Mouse (Mus musculus) liver, embryonic 14.5 days (tissue): ENCODE results near the gene Rabgap1l. TPM values are rescaled to one million over a fixed set of nuclear protein-coding genes. Genes with fewer than 3 reads are reported as not detected.

Experiments used
- ATAC-seq: fragments of 200-750 bp; cut with Nextera tagmentation; 2 replicates; pipeline ENCODE4 v1.8.0; 2017; ENCODE audit warnings: moderate number of reproducible peaks, mild to moderate bottlenecking, moderate library complexity; ENCODE audit not compliant: insufficient read depth
- DNase-seq, 3 experiments: peaks; one replicate each; pipeline ENCODE4 v3.0.0-alpha.2; 2012 to 2013; ENCODE audit warnings: low read depth in 3 of 3, low spot score in 3 of 3
- H3K27ac ChIP-seq: fragments of 300-500 bp; sonication (generic); 2 replicates; pipeline ENCODE4 v1.5.1; 2014; ENCODE audit warnings: moderate library complexity, mild to moderate bottlenecking, control low read depth, inconsistent platforms
- H3K27me3 ChIP-seq: fragments of 300-500 bp; sonication (generic); 2 replicates; pipeline ENCODE4 v1.6.1; 2014; ENCODE audit warnings: mild to moderate bottlenecking, low read length, moderate library complexity; ENCODE audit not compliant: control insufficient read depth, insufficient read depth
- H3K36me3 ChIP-seq: fragments of 300-500 bp; sonication (generic); replicated peaks from 2 replicates; pipeline ENCODE4 v1.6.1; 2014; ENCODE audit warnings: low read depth; ENCODE audit not compliant: control insufficient read depth, insufficient read depth
- H3K4me1 ChIP-seq, 2 experiments: fragments of 200-500 bp in 1 of 2; fragments of 300-500 bp in 1 of 2; sonication (generic) in 1 of 2; replicated peaks; 2 replicates each; pipeline ENCODE4 v1.6.1; 2012 to 2014; ENCODE audit warnings: antibody characterized with exemption in 1 of 2, inconsistent platforms in 1 of 2, low read length in 1 of 2; ENCODE audit not compliant: control insufficient read depth in 2 of 2, insufficient read depth in 2 of 2
- H3K4me2 ChIP-seq: fragments of 300-500 bp; sonication (generic); 2 replicates; pipeline ENCODE4 v1.6.1; 2014; ENCODE audit warnings: low read depth, mild to moderate bottlenecking, control low read depth, moderate library complexity
- H3K4me3 ChIP-seq, 2 experiments: fragments of 200-500 bp in 1 of 2; fragments of 300-500 bp in 1 of 2; sonication (generic) in 1 of 2; 2 replicates each; pipeline ENCODE4 v1.5.1; 2012 to 2014; ENCODE audit warnings: low read depth in 2 of 2, low read length in 2 of 2, mild to moderate bottlenecking in 2 of 2, control low read depth in 1 of 2, inconsistent platforms in 1 of 2, moderate library complexity in 1 of 2; ENCODE audit not compliant: insufficient read depth in 1 of 2
- H3K9ac ChIP-seq: fragments of 300-500 bp; sonication (generic); replicated peaks from 2 replicates; pipeline ENCODE4 v1.6.1; 2014; ENCODE audit warnings: mild to moderate bottlenecking, control low read depth, moderate library complexity
- H3K9me3 ChIP-seq: fragments of 300-500 bp; sonication (generic); 2 replicates; pipeline ENCODE4 v1.6.1; 2016; ENCODE audit warnings: low read length, mixed read lengths; ENCODE audit not compliant: control insufficient read depth
- CTCF ChIP-seq: IDR thresholded peaks from 2 replicates; pipeline ENCODE4 v1.5.1; 2016; ENCODE audit warnings: antibody characterized with exemption, low read depth, control low read depth
- EP300 ChIP-seq: IDR thresholded peaks from 2 replicates; pipeline ENCODE4 v1.6.1; 2016; ENCODE audit warnings: antibody characterized with exemption, low read depth
- WGBS: fragments of 180-500 bp; shearing (Covaris S2); extraction: QIAGEN DNeasy Blood & Tissue Kit; methylation state at CpG from one replicate; pipeline ENCODE4 v1.1.7; 2014; ENCODE audit not compliant: insufficient replicate concordance; 5-methylcytosine and 5-hydroxymethylcytosine counted together
- polyA plus RNA-seq, 2 experiments: library from polyadenylated mRNA; depleted of rRNA in 1 of 2; stranded (reverse) in 1 of 2; unstranded in 1 of 2; fragments of >200 nt; fragmentation: Nextera tagmentation in 1 of 2; extraction: Ambion mirVana in 1 of 2; gene quantifications; 2 replicates each; pipeline versions ENCODE4 v1.2.1 to v1.2.3; 2012 to 2014

The Rabgap1l gene
- polyA plus RNA-seq, 2 experiments: 18.7 to 27.5 TPM

DNA sequence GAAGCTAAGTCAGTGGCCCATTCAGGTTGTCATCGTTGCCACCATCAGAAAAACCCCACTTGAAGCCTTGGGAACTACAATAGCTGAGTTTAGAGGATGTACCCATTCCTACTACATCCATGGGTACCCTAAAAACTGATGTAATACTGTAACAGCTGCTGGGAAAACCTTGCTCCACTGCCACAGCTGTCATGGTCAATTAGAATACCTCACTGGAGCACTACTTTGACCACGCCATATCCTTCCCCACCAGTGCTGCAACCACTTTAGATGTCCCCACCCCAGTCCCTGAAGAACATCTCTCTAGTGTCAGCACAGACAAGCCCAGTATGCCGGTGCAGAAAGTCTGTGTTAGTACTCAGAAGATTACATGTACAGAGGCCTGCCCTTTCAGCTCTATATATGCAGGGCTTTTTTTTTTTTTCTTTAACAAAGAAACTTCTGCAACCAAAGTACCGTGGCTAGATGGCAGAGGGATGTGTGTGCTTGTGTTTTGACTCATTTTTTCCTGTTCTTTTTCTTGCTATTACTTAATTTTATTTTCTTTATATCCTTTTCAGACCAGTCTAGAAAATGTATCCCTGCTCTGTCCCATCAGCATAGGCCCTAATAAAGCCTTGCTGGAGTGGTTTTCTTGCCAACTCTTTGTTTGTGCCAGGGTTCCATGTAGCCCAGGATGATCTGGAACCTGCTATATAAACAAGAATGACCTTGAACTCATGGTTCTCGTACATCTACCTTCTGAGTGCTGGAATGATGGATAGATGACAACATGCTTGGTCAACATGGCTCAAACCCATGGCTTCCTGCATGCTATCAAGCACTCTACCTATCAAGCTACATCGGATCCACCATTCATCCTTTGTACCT is 100.6 kb downstream of the Rabgap1l start:
- DNase-seq: no peak
- Histone ChIP-seq H3K9me3 (no peaks in the 10 kb centered on the region), H3K27ac (no peak overlapping the region), H3K4me1 (no peaks in the 10 kb centered on the region), H3K4me2 (no peak overlapping the region), H3K27me3 (no peaks in the 10 kb centered on the region), H3K9ac (no peak overlapping the region), H3K36me3 (no peaks in the 10 kb centered on the region), H3K4me3 (no peak overlapping the region)
- ATAC-seq: no peak
- WGBS: 78% methylated on average over 6 of the region's 6 CpGs
- TF ChIP-seq CTCF: no peak

DNA sequence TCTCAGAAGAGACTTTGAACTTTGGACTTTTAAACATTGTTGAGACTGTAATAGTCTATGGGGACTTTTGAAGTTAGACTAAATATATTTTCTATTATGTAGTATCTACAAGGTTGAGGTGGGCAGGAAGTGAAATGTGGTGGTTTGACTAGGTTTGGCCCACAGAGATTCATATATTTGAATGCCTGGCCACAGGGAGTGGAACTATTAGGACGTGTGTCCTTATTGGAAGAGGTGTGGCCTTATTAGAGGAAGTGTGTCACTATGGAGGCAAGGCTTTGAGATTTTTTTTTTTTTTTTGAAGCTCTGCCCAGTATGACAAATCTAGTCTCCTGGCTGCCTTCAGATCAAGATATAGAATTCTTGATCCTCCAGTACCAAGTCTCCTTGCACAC is 101.8 kb downstream of the Rabgap1l start:
- H3K27ac ChIP-seq: no peak overlapping the region
- no peaks in the 10 kb centered on the region for H3K4me1 ChIP-seq
- H3K36me3 ChIP-seq: no peaks in the 10 kb centered on the region
- H3K9ac ChIP-seq: no peak overlapping the region
- 68% methylated on average over 1 of the region's 1 CpGs for WGBS
- no peak overlapping the region for H3K4me2 ChIP-seq
- ATAC-seq (no peak), DNase-seq (no peak)
- H3K9me3 ChIP-seq: no peaks in the 10 kb centered on the region
- TF ChIP-seq EP300 (no peak), CTCF (no peak)
- H3K27me3 ChIP-seq: no peaks in the 10 kb centered on the region
- no peak overlapping the region for H3K4me3 ChIP-seq

DNA sequence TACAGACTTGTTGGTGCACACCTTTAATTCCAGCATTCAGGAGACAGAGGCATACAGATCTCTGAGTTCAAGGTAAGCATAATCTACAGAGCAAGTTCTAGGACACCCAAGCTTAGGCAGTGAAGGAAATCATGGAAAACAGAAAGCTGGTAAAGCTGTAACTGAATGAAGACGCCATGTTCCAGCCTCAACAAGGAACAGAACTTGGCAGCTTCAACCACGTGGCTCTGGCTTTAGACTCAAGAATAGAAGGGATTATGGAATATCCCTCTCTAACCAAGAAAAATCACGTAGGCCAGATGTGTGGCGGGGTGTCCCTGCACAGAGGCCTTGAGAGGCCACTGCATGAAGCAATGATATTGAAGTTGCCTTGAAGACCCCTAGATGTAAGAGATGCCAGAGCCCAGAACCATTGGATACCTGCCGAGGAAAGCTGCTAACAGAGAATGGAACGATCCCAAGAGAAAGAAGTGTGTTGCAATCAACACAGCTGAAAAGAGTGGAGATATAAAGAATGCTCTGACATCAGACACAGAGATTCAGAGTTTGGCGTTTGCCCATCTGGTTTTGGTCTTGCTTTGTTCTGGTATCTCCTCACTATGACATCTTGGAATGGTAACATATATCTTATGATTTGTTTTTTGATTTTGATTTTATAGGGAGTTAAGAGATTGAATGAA is 102.4 kb downstream of the Rabgap1l start:
- Histone ChIP-seq H3K27ac (no peak overlapping the region), H3K27me3 (no peaks in the 10 kb centered on the region), H3K9me3 (no peaks in the 10 kb centered on the region), H3K36me3 (no peaks in the 10 kb centered on the region), H3K4me3 (no peak overlapping the region), H3K4me1 (no peaks in the 10 kb centered on the region), H3K9ac (no peak overlapping the region), H3K4me2 (no peak overlapping the region)
- TF ChIP-seq EP300: no peak
- TF ChIP-seq CTCF: no peak
- 79% methylated on average over 7 of the region's 7 CpGs for WGBS
- no peak for DNase-seq
- ATAC-seq: no peak

DNA sequence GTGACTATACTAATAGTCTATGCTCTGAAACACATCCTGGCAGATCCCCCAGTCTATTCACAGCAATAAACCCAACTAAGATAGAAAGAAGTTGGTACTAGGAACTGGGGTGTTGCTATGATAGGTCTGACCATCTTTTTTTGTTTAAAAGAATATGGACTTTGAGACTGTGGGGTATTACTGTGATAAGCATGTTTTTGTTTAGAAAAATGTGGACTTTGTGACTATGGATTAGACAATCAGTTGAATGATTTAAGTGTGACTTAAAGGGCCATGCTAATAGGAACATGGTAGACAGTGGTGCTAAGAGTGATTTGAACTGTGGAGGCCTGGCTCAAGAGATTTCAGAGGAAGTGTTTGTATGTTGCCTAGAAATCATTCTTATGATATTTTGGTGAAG is 103.5 kb downstream of the Rabgap1l start:
- Histone ChIP-seq H3K27ac (no peak overlapping the region), H3K27me3 (no peaks in the 10 kb centered on the region), H3K4me3 (no peak overlapping the region), H3K9ac (no peak overlapping the region), H3K9me3 (no peaks in the 10 kb centered on the region), H3K36me3 (no peaks in the 10 kb centered on the region), H3K4me2 (no peak overlapping the region), H3K4me1 (no peaks in the 10 kb centered on the region)
- ATAC-seq (no peak), DNase-seq (no peak)
- TF ChIP-seq CTCF (no peak), EP300 (no peak)

DNA sequence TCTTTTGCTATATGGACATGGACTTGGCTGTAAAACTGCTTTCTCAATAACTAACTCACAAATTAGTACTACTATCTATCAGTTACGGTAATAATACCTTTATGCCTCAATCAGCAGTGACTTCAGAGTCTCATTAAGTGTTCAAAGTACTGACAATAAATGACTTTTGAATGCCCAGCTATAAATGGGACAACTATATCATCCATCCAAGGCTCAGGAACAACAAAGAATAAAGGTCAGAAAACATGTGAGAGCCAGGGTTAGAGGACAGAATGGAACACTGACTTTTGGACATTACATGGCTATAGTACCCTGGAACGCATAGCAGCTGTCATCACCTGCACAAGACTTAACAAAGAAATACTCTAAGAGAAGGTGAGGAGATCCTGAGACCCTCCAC is 108.8 kb downstream of the Rabgap1l start:
- Histone ChIP-seq H3K9ac (no peak overlapping the region), H3K4me1 (peaks cover 0 to 9% of the 10 kb centered on the region in 2 experiments; a peak in 3 of 4 replicates), H3K27me3 (no peaks in the 10 kb centered on the region), H3K36me3 (no peaks in the 10 kb centered on the region), H3K4me3 (no peak overlapping the region), H3K9me3 (no peaks in the 10 kb centered on the region), H3K4me2 (no peak overlapping the region), H3K27ac (no peak overlapping the region)
- WGBS: 84% methylated on average over 2 of the region's 2 CpGs
- DNase-seq (no peak), ATAC-seq (no peak)
- TF ChIP-seq EP300 (no peak), CTCF (no peak)
